Mouse (Mus musculus): ENCODE results near the gene Slc51b.

The Slc51b gene

DNA sequence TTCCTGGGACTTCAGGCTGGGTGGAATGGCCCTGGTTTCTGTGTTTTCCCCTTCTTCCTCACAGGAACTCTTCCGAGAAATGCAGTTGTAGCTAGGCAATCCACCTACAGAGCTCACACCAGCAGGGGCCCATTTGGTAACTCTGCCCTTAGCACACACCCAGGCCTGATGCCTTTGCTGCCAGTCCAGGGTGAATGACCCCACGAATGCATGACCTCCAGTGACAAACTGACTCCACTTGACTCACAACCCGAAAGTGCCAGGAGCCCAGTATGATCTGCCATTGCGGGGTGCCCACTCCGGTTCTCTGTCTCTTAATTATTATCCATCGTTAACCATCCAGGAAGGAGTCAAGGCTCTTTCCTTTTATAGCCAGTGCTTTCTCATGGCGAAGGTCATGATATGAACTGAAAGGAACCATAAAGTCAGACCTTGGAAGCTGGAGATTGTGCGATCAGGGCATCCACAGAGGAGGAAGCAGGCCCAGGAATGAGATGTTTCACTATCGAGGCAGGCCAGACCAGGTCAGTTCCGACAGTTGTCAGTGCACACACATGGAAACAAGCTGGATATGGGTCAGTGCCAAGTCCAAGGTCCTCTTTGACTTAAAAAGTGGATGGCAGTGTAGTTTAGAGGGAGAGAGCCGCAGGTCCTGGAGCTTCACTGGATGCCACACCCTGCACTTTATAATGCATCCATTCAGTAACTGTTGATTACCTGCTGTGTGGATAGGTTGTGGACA lies at the start of gene Slc51b:
Gene Slc51b, minus strand, starts transcription at position 196 of the 742 bp plus-strand sequence.
- DNase-seq: no peak

- no peak for DNase-seq
These were observed 44.9 kb upstream of the Slc51b start for GRCm38 (mm10) chr9:65467686-65468085.

DNA sequence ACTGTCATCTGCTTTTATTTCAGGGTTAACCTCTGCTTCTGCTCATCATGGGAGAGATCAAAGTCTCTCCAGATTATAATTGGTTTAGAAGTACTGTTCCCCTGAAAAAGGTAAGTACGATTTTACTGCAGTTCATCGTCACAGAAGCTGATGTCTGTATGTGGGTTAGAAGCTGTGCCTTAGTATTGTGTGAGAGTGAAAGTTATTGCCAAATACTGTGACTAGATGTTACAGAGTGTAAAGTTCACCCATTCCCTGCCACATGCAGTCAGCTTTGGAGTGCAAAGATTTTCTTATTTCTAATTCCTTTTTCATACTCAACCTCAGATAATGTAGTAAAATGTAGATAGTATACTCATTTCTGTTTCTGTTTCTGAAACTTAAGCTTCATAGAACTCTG lies 42.5 kb upstream of the Slc51b start:
- DNase-seq: no peak

DNA sequence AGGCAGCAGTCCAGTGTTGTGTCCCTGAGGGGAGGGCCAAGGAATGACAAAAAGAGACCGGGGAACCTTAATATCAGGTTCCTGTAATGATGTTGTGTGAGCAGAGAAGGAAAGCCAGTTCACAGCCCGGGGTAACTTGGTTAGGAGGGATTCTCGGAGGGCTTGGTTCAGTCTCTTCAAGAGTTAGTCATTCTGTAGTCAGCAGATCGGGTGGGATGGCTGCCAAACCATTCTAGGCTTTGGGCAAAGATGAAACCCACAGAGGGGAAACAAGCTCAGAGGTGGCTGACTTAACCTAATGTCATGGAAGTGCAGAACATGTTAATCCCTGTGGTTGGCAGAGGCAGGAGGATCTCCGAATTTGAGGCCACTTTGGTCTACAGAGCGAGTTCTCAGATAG lies 41.4 kb upstream of the Slc51b start:
- DNase-seq: no peak

DNA sequence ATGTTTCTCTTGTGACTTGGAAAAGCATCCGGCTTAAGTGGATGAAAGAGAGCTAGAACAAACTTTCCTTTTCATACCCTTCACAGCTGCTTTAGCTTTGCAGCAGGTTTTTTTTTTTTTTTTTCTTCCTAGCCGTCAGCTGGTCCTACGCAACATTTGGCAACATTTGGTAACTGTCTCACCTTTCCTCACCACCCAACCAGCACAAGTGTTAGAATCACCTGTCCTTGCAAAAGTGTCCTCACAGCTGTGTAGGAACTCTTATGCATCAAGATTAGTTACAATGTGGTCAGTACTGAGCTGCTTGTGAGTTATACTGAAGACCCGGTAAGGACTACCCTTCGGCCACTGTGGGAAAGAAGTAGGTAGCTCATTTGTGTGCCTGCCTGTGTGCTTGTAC lies 39.8 kb upstream of the Slc51b start:
- no peak for DNase-seq

GRCm38 (mm10) chr9:65460732-65461442 lies 38.1 kb upstream of the Slc51b start, which contains the start of gene Spg21:
Gene Spg21, plus strand, starts transcription at chr9:65460947.
- DNase-seq: peak; percentile 95

DNA sequence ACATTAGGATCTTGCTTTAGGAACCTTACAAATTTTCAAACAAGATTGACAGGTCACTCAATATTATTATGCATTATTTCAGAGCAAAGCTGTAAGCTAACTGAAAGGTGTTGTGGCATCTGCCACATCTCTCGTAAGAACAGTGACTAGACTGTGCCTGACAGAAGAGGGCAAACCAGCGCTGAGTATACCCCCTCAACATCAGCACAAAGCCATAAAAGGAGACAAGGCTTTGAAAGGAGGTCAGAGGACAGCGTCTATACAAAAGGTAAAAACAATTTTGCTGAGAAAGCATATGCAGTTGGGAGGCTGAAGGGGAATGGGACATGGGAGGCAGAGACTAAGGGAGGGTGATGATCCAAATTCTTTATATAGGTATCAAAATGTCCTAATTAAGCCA lies 37.4 kb upstream of the Slc51b start:
- no peak for DNase-seq

- no peak for DNase-seq
These were observed 36.2 kb upstream of the Slc51b start for GRCm38 (mm10) chr9:65458975-65459374.

DNA sequence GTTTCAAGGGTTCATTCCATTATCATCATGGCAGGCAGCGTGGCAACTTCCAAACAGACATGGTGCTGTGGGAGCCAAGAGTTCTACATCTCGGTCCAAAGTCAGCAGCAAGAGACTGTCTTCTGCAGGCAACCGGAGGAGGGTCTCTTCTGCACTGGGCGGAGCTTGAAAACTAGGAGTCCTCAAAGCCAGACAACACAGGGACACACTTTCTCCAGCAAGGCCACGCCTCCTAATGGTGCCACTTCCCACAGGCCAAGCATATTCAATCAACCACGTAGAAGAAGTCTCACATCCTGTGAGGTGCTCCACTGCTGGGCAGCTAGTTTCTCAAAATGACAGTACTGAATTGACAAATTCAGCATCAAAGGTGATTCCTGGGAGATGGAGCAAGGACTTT lies 25.2 kb upstream of the Slc51b start:
- no peak for DNase-seq

DNA sequence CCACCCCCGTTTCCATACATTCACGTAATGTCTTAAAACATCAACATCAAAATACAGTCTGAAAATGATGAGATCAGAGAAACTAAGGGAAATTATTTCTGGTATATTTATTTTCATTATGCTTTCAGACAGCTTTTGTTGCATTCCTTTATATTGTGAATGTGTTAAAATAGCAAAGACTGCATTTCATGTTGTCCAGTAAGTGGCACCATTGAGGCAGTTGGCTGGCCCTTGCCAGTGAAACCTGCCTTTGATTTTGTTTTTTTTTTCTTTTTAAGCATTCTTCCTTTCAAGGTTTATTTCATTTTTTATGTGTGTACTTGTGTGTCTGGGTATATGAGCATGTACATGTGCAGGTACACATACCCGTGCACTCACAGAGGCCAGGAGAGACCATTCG lies 21.9 kb upstream of the Slc51b start:
- no peak for DNase-seq

DNA sequence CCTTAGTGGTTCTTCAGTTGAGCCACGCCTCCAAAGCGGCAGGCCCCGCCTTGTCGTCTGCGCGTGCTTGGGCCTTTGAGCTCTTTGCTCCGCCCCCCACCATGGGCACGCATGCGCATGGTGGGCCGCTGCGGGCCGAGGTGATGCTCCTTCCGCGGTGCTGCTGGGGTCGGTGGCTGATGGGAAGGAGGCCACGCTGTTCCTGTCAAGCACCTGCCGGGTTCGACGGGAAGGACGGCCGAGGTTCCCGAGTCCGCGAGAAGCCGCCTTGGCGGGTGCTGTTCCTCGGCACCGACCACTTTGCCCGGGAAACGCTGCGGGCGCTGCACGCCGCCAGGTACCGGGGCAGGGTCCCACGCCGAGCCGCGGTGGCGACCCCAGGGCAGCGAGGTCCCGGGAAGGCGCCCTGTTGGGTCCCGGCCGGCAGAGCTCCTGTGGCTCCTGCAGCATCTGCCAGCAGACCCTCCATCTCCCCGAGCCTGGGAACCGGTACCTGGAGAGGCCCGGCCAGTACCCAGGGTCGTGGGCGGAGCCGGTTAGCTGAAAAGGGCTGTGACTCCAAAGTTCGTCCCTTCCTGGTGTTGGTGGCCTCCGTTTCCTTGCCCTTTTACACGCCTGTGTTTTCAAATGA lies 13.0 kb upstream of the Slc51b start, which contains the start of gene Mtfmt:
Gene Mtfmt, plus strand, starts transcription at position 112 of the 631 bp plus-strand sequence.
- DNase-seq: peak; percentile 92

GRCm38 (mm10) chr9:65435211-65435610 lies 12.5 kb upstream of the Slc51b start:
- no peak for DNase-seq

DNA sequence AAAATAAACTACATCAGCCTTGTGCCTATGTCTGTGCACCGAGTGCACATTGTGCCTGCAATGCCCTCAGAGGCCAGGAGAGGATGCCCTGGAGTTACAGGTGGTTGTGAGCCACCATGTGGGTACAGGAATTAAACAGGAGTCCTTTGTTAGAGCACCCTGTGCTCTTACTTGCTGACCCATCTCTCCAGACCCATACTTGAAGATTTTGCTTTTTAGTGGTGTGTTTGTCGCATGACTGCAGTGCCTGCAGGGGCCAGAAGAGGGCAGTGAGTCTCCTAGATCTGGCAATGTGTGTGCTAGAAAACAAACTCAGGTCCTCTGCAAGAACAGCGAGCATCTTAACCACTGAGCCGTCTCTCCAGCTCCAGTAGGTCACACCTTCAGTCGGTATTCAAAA lies 11.4 kb upstream of the Slc51b start:
- DNase-seq: no peak

DNA sequence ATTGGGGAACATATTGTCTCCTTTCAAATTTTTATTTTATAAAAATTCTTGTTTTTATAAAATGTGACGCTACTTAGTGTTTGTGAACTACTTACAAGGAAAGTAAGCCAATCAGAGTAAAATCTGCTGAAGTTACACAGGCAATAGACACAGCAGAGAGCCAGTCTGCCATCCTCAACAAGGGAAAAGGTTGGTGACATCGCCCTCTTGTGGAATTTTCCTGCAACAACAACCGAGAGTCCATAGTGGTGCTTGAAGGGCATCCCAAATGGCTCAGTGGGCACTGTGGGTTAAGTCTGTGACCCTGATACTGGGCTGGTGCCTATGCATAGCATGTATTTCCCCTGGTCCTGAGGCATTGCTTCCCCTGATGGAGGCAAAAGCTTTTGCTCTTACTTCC lies 9.5 kb upstream of the Slc51b start:
- peak; percentile 84 for DNase-seq

DNA sequence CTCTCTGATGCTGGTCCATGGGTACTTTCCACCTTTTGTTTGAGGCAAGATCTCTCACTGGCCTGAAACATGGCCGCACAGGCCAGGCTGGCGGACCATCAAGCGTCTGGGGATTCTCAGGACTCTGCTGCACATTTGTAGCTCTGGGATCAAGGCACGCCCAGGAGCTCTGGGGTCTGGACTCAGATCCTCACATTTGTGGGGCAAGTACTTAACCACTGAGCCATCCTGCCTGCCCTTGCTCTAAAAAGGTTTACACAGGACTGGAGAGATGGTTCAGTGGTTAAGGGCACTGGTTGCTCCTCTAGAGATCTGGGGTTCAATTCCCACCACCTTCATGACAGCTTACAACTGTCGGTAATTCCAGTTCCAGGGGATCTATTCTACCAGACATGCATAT lies 8.2 kb upstream of the Slc51b start:
- no peak for DNase-seq

DNA sequence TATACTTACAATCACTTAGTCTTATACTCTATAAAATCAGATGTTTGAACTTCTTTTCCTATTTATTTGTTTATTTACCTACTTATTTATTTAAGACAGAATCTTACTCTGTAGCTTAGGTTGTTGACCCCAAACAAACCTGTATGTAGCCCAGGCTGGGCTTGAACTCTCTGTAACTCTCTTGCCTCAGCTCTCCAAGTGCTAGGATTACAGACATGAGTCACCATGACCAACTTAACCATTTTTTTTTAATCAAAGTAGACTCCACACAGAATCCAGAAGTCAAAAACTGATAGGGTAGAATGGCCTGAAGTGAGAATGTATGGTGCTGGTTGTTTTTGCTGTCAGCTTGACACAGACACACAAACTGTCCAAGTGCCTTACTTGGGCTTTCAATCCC lies 7.6 kb upstream of the Slc51b start:
- no peak for DNase-seq

GRCm38 (mm10) chr9:65428003-65428402 lies 5.2 kb upstream of the Slc51b start:
- no peak for DNase-seq

- DNase-seq: no peak
These were observed 4.8 kb upstream of the Slc51b start for GRCm38 (mm10) chr9:65427511-65427910.

DNA sequence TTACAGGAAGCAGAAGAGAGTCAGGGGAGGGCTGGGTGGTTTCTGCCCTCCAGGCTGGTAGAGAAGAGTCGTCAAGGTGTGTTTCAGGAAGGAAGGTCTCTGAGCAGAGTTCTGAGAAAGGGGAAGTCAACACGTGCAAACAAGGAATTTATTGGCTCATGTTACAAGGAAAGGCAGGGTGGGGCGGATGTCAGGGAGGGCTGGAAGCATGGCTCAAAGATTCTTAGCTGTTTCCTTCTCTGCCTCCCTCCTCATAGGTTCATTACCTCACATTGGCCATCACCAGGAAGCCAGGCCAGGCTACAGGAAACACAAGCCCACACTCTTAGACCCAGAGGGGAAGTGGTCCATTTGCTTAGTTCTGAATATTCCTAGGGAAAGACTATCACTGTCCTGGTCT lies 1.6 kb upstream of the Slc51b start:
- no peak for DNase-seq

GRCm38 (mm10) chr9:65419633-65420032 lies 3.1 kb downstream of the Slc51b start:
- no peak for DNase-seq

GRCm38 (mm10) chr9:65417738-65418137 lies 5.0 kb downstream of the Slc51b start:
- DNase-seq: no peak

DNA sequence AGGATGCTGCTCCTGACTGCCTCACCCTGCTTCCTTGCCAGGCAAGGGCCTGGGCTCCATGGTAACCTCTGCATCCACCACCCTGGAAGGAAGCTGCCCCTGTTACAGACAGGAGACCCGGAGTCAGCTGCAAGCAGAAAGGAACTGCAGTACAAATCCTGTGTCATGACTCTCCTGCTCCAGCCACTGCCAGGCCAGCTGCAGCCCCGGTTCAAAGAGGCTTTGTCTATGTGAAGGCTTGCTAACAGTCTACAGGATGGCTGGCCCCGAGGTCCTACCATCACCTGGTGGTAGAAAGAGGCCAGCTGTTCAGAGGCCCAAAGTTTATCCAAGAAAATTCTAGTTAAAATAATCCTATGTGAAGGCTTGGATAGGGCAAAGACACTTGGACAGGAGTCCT lies 11.4 kb downstream of the Slc51b start:
- DNase-seq: no peak

DNA sequence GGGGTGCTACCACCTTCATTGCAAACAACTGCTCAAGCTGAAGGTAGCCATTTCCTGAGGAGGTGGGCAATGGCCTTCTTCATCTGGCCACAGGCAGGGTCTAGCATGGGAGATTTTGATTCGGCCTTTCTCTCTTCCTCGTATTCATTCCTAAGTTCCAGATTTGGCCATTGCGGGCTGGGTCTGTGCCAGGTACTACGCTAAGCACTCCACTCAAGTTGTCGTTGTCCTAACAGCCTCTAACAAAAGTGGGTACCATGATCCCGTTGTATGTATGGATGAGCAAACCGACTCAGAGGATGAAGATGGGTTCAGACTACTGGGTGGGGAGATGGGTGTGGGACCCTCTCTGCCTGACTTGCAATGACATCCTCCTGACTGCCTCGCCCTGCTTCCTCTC lies 12.4 kb downstream of the Slc51b start:
- no peak for DNase-seq

DNA sequence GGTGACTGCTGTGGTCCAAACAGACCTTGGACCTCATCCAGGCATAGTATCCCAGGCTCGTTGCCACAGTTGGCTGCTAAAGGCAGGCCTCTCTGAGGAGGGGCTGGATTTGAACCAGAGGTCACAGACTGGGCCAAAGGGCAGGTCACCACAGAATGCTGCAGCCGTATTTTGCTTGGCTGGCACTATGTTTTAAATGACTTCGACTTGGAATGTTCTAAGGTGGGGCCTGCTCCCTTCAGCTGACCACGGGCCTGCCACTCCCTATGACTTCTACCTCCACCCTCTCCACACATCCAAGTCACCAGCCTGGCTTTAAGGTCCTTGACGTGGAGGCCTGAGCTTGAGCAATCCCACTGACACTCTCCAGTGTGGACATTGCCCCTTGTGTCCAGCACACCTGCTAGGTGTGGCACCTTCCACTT lies 13.9 kb downstream of the Slc51b start:
- DNase-seq: no peak
